Mouse (Mus musculus): ENCODE measurements around the gene Btg1. TPM values are rescaled to one million over a fixed set of nuclear protein-coding genes. Genes with fewer than 3 reads are reported as not detected.

Btg1 gene
- polyA plus RNA-seq, 1 experiment: 101 TPM

DNA sequence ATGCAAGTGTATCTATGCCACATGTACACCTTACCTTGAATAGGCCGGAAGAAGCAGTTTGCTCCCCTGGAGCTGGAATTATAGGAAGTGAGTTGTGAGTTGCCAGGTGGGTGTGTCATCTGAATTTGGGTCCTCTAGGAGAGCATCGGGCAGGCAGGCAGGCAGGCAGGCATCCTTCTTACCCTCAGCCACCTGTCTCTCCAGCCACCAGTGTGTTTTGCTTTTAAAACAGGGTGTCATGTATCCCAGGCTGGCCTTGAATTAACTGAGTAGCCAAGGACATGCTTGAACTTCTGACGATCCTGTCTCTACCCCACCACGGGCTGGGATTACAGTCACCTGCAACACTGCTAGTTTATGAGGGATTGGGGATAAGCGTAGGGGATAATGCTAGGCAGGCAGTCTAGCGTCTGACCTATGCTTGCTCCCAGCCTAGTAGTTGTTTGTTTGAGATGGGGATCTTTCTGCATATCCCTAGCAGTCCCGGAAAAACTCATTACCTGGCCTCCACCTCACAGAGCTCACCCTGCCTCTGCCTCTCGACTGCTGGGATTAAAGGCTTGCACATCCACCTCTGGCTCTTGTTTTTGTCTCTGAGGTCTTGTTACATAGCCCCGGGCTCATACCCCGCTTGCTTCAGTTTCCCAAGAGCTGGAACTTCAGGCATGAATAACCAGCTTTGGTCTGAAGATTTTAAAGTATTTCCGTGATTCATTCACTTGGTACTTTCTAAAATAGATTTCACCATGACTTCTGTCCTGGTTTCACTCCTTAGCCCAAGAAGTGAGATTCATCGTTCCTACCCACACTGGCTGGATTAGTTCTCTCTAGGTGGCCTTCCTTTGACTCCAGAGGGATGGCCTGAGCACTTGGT is 15.7 kb downstream of the Btg1 start:
- Histone ChIP-seq H3K4me1 (ENCODE audit: control insufficient read depth, insufficient read depth, low read length) (peaks cover 31% of the 10 kb centered on the region), H3K27ac (ENCODE audit: insufficient read depth, low read depth, low read length) (peak overlapping the region; percentile 12), H3K4me3 (ENCODE audit: insufficient read depth, low read depth, low read length) (no peak overlapping the region)
- no peak for TF ChIP-seq POLR2A (IDR thresholded peaks at IDR 0.05; ENCODE audit: insufficient read depth, low read depth, low read length)
- TF ChIP-seq CTCF (IDR thresholded peaks at IDR 0.05; ENCODE audit: insufficient read depth, low read depth, low read length): no peak
- 52% methylated on average over 12 of the region's 12 CpGs for WGBS

DNA sequence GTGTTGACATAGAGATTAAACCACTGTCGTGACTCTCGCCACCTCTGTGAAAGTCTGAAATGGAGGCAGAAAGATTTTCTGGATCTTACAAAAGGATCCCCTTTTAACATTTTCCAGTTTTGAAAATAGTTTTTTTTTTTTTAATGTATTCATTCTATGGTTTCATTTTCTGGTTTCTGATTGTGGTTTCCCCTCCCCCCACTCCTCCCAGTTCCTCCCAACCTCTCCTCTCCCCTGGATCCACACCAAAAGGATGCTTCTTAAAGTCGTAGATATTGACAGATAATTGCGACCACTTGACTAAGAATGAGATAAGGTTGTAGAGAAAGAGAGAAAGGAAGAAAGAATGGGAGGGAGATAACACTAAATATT is 16.3 kb downstream of the Btg1 start:
- H3K4me3 ChIP-seq (ENCODE audit: insufficient read depth, low read depth, low read length): no peak overlapping the region
- H3K4me1 ChIP-seq (ENCODE audit: control insufficient read depth, insufficient read depth, low read length): peaks cover 30% of the 10 kb centered on the region
- peak overlapping the region; percentile 12 for H3K27ac ChIP-seq (ENCODE audit: insufficient read depth, low read depth, low read length)
- 48% methylated on average over 4 of the region's 4 CpGs for WGBS
- no peak for TF ChIP-seq POLR2A (IDR thresholded peaks at IDR 0.05; ENCODE audit: insufficient read depth, low read depth, low read length)

DNA sequence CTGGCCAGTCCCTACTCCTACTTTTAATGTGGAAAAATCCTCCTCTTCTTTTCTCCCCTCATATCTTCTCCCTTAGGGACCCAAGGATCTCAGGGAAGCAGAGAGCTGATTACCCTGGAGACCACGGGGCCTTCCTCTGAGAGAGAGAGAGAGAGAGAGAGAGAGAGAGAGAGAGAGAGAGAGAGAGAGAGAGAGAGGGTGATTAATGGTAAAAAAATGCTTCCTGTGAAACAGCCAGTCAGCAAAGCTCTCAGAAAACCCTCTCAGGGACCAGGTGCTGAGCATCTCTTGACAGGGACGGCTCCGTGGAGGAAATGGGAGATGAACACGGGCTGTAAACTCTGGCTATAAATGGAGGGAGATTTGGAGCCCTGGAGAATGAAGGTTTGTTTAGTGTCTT is 18.7 kb downstream of the Btg1 start:
- H3K4me3 ChIP-seq (ENCODE audit: insufficient read depth, low read depth, low read length): no peak overlapping the region
- peaks cover 18% of the 10 kb centered on the region for H3K4me1 ChIP-seq (ENCODE audit: control insufficient read depth, insufficient read depth, low read length)
- WGBS: 28% methylated on average over 4 of the region's 4 CpGs
- H3K27ac ChIP-seq (ENCODE audit: insufficient read depth, low read depth, low read length): no peak overlapping the region
- TF ChIP-seq POLR2A (IDR thresholded peaks at IDR 0.05; ENCODE audit: insufficient read depth, low read depth, low read length): no peak
- no peak for TF ChIP-seq CTCF (IDR thresholded peaks at IDR 0.05; ENCODE audit: insufficient read depth, low read depth, low read length)

GRCm38 (mm10) chr10:96638477-96638876 is 21.7 kb downstream of the Btg1 start:
- no peak overlapping the region for H3K27ac ChIP-seq (ENCODE audit: insufficient read depth, low read depth, low read length)
- H3K4me3 ChIP-seq (ENCODE audit: insufficient read depth, low read depth, low read length): no peak overlapping the region
- 75% methylated on average over 2 of the region's 2 CpGs for WGBS
- TF ChIP-seq POLR2A (IDR thresholded peaks at IDR 0.05; ENCODE audit: insufficient read depth, low read depth, low read length) (no peak), CTCF (IDR thresholded peaks at IDR 0.05; ENCODE audit: insufficient read depth, low read depth, low read length) (no peak)
- peaks cover 13% of the 10 kb centered on the region; the same call in 1 of the 2 replicates for H3K4me1 ChIP-seq (ENCODE audit: control insufficient read depth, insufficient read depth, low read length)

DNA sequence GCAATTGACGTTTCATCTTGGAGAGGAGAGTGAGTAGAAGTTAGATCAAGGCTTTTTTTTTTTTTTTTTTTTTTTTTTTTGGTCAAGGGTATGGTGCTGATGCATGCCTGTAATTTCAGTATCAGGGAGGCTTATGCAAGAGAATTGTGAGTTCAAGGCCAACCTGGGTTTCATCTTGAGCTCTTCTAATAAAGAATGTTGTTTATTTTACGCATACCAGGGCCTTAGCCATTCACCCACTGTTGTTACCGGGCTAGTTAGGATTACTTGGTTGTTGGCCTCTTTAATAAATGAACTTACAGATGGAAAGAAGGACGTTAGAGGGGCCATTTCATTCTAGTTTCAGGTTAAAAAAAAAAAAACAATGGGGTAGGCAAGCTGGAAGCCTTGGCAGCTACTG is 25.2 kb downstream of the Btg1 start:
- 78% methylated on average over 4 of the region's 4 CpGs for WGBS
- TF ChIP-seq CTCF (IDR thresholded peaks at IDR 0.05; ENCODE audit: insufficient read depth, low read depth, low read length): no peak
- TF ChIP-seq POLR2A (IDR thresholded peaks at IDR 0.05; ENCODE audit: insufficient read depth, low read depth, low read length): no peak
- Histone ChIP-seq H3K4me1 (ENCODE audit: control insufficient read depth, insufficient read depth, low read length) (peaks cover 6% of the 10 kb centered on the region), H3K27ac (ENCODE audit: insufficient read depth, low read depth, low read length) (no peak overlapping the region), H3K4me3 (ENCODE audit: insufficient read depth, low read depth, low read length) (no peak overlapping the region)

DNA sequence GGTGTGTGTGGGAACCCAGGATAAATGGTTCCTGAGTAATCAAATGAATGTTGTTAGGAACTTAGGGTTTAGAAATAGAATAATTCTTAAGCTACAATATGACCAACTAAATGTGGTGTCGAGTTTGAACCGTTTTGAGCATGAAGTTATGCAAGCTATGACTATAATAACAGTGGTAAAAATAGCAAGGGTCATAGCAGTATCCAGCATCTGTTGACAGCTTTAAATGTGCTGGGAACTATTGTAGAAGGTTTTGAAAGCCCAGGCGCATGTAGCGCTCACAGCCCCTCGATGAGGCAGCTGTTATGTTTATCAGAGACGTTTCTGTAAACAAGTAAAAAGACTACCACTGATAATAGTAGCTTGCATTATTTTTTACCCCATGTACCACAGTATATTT is 25.9 kb downstream of the Btg1 start:
- no peak overlapping the region for H3K27ac ChIP-seq (ENCODE audit: insufficient read depth, low read depth, low read length)
- H3K4me3 ChIP-seq (ENCODE audit: insufficient read depth, low read depth, low read length): no peak overlapping the region
- TF ChIP-seq CTCF (IDR thresholded peaks at IDR 0.05; ENCODE audit: insufficient read depth, low read depth, low read length): no peak
- TF ChIP-seq POLR2A (IDR thresholded peaks at IDR 0.05; ENCODE audit: insufficient read depth, low read depth, low read length): no peak
- H3K4me1 ChIP-seq (ENCODE audit: control insufficient read depth, insufficient read depth, low read length): peaks cover 8% of the 10 kb centered on the region
- WGBS: 41% methylated on average over 6 of the region's 6 CpGs

- Histone ChIP-seq H3K27ac (ENCODE audit: insufficient read depth, low read depth, low read length) (no peak overlapping the region), H3K4me1 (ENCODE audit: control insufficient read depth, insufficient read depth, low read length) (peaks cover 8% of the 10 kb centered on the region), H3K4me3 (ENCODE audit: insufficient read depth, low read depth, low read length) (no peak overlapping the region)
- 91% methylated on average over 1 of the region's 1 CpGs for WGBS
- no peak for TF ChIP-seq POLR2A (IDR thresholded peaks at IDR 0.05; ENCODE audit: insufficient read depth, low read depth, low read length)
- TF ChIP-seq CTCF (IDR thresholded peaks at IDR 0.05; ENCODE audit: insufficient read depth, low read depth, low read length): no peak
Observed at GRCm38 (mm10) chr10:96645183-96645582, 28.4 kb downstream of the Btg1 start.

GRCm38 (mm10) chr10:96646024-96646866 is 29.4 kb downstream of the Btg1 start:
- no peak overlapping the region for H3K4me3 ChIP-seq (ENCODE audit: insufficient read depth, low read depth, low read length)
- H3K27ac ChIP-seq (ENCODE audit: insufficient read depth, low read depth, low read length): peak overlapping the region; percentile 19

More at GRCm38 (mm10) chr10:96646024-96646866, 29.4 kb downstream of the Btg1 start:
- WGBS: 19% methylated on average over 13 of the region's 13 CpGs
- peaks cover 8% of the 10 kb centered on the region for H3K4me1 ChIP-seq (ENCODE audit: control insufficient read depth, insufficient read depth, low read length)
- TF ChIP-seq POLR2A (IDR thresholded peaks at IDR 0.05; ENCODE audit: insufficient read depth, low read depth, low read length) (no peak), CTCF (IDR thresholded peaks at IDR 0.05; ENCODE audit: insufficient read depth, low read depth, low read length) (no peak)
